Mouse (Mus musculus): ENCODE results near the gene Kank1.

The Kank1 gene

DNA sequence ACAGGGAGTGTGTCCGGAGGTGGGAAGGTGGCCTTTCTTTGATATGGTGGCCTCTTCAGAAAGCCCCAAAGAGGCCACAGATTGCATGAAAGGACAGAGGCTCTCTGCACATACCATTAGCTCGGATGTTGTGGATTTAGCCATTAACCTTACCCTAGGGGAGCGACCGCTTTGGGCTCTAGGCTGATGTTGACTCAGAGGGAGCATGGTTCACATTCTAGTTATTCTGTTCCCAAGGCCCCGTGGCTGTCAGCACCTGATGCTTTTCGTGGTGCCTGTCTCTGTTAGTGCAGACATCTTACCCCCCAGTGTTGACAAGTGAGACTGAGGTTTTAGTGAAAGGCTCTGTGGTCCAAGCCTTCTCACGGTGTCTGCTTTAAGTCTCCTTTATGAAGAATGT is 74.9 kb downstream of the Kank1 start:
- no peak for DNase-seq (ENCODE audit: low read depth)

DNA sequence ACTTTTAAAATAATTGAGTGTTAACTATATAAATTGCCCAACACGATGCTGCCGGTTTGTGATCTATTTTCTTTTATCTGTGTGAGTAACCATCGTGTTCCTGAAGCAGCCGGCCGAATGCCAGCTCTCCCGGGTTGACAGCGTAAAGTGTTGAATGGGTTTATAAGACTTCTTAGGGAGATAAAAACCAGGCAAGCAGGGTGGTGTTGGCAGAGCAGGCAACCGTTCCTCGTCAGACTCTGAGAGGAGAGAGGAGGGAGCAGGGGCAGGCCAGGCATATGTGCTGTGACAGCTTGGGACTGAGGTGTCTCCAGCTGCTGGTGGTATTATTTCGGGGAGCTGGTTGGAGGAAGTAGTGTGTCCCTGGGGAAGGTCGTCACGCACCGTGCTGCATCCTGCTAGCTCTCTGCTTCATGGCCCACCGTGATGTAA is 78.7 kb downstream of the Kank1 start:
- DNase-seq (ENCODE audit: low read depth): no peak

GRCm38 (mm10) chr19:25315993-25316392 is 79.2 kb downstream of the Kank1 start:
- no peak for DNase-seq (ENCODE audit: low read depth)

GRCm38 (mm10) chr19:25324265-25324664 is 87.5 kb downstream of the Kank1 start:
- DNase-seq (ENCODE audit: low read depth): no peak

DNA sequence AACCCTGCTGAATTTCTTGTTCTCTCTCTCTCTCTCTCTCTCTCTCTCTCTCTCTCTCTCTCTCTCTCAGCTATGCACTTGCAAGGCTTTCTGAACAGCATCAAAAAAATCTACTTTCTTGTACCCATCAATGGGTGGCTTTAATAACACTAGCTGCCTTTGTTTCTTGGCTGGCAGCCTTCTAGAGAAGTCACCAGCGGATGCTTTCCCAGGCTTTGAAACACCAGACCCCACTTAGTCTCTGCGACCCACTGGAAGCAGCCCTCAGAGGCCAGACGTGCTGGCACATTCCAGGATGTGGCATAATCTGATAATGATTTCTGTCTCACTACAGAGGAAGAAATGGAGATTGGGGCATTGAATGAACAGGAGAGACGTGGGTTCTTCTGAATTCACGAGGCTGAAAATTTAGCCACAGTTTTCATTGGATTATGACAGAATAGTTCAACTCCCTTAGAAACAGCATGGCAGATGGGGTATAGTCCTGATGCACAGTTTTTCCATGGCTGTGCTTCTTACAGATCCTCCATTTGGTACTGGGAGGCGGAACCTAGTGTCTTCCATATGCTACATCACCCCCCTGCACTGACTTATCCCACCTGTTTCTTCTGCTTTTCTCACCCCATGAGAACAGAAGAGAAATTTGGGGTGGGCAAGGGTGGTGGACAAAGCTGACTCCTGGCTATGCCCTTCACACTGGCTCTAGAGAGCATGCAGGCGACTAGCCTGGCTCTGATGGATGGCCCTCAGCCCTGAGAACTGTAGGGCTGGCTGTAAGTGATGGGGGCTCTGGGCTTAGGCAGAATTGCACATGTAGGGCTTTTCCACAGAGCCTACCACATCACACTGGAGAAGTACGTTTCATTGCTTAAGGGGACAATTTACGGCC is 88.6 kb downstream of the Kank1 start:
- DNase-seq (ENCODE audit: low read depth): no peak

GRCm38 (mm10) chr19:25326002-25326300 is 89.2 kb downstream of the Kank1 start:
- DNase-seq (ENCODE audit: low read depth): no peak

DNA sequence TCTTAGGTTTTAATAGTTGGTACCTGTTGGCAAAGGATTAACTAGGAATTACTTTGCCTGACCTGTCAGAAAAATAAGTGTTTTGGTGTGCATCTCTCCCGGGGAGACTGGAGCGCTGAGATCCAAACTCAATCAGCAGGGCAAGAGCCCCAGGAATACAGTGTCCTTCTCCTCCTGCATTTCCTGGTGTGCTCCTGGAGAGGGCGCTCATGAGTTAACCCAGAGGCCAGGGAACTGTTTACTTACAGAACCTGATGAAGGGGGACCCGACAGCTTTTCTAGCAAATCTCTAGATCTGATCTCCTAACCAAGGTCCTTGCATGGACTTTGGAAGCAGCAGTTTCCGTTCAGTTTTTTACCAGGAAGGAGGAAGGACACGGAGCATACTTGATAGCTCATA is 90.9 kb downstream of the Kank1 start:
- DNase-seq (ENCODE audit: low read depth): no peak

- DNase-seq (ENCODE audit: low read depth): peak; percentile 32
Measured at GRCm38 (mm10) chr19:25334360-25334759, 97.6 kb downstream of the Kank1 start.

DNA sequence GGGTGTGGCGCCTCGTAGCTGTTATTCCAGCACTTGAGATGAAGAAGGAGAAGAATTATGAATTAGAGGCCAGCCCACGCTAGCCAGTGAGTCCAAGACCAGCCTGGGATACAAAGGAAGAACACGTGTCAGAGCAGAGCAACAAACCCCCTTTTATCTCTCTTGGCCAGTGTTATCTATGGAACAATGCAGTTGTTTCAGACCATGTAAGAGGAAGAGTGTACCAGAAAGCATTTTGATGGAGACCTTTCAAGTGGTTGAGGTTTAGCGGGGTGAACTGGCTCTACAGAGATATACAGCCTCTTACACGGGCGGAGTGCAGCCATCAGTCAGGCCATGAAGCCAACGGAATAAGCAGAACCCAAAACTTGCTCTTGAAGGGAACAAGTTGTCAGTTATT is 100.0 kb downstream of the Kank1 start:
- no peak for DNase-seq (ENCODE audit: low read depth)

- DNase-seq (ENCODE audit: low read depth): no peak
Measured at GRCm38 (mm10) chr19:25340630-25341620, 104.2 kb downstream of the Kank1 start.

GRCm38 (mm10) chr19:25342026-25342425 is 105.3 kb downstream of the Kank1 start:
- no peak for DNase-seq (ENCODE audit: low read depth)

- DNase-seq (ENCODE audit: low read depth): no peak
Measured at GRCm38 (mm10) chr19:25343657-25344322, 107.0 kb downstream of the Kank1 start.

GRCm38 (mm10) chr19:25344371-25344770 is 107.6 kb downstream of the Kank1 start:
- no peak for DNase-seq (ENCODE audit: low read depth)

GRCm38 (mm10) chr19:25345972-25346371 is 109.2 kb downstream of the Kank1 start:
- DNase-seq (ENCODE audit: low read depth): no peak

- DNase-seq (ENCODE audit: low read depth): no peak
Measured at GRCm38 (mm10) chr19:25347515-25347914, 110.7 kb downstream of the Kank1 start.

DNA sequence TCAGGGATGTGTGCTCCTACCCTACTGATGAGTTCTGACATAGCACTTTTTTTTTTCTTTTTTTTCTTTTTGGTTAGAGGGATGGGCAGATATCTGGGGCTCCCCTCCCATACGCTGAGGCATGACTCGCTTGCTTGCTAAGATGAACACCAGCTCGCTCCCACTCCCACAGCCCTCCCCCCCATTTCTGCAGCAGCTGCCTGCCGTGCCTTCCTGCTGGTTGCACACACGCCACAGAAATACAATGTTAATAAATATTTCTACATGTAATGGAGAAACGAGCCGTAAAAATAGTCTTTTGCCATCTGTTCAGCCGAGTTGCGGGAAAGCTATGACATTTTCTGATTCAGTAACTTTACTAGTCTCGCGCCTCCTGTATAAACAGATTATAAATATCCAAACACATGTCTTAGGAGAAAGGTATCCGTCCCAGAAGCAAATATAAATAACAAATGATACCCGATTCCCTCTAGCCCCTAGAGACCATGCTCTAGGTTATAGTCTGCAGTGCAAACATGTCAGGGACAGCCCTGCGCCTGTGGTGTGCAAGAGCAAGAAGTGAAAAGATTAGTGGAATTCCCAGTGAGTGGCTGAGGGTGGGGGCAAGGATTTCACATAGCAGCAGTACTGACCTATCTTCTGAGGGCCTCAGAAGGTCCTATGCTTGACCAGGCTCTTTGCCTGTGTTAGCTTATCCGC is 114.6 kb downstream of the Kank1 start:
- no peak for DNase-seq (ENCODE audit: low read depth)

DNA sequence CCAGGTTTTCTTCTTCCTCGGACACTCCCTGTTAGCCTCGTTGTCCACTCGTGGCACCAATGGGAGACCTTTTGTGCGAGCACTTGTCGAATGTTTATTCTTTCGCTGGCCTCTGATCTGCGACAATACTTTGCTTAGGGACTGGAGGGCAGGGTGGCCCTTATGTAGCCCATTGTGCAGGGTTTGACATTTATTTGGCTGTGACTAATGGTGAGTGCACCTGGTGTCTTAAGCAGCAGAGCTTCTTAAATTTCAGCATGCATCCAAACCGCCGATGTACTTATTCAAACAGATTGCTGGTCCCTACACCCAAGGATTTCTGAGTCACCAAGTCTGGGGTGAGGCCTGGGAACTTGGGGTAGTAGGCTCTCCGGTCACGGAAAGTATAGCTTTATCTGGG is 120.3 kb downstream of the Kank1 start:
- no peak for DNase-seq (ENCODE audit: low read depth)

DNA sequence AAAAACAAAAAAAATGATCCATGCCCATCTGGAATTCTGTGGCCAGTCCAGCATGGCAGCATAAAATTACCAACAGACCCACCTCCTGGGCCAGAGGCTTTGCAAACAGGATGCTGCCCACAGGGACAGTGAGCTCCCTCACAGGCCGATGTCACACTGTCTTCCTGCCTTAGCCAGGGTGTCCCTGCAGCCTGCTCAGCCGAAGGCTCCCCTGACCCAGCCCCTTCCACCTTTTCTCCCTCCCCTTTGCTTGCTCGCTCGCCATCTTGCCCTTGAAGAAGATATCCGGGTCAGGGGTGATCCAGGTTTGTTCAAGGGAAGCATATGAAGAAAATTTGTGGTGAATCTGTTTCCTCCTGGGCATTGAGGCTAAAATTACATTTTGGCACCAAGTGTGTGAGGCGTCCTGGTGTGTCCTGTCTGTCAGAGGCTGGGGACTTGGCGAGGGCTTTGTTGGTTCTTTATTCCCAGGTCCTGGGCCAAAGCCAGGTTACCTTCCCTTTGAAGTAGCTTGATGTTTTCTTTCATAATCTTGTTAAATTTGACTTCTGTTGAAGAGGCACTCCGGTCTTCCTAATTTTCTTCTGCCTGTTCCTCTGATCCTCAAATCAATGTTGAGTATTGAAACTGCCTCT is 121.8 kb downstream of the Kank1 start:
- DNase-seq (ENCODE audit: low read depth): no peak

- no peak for DNase-seq (ENCODE audit: low read depth)
Measured at GRCm38 (mm10) chr19:25360571-25361029, 123.8 kb downstream of the Kank1 start.

- DNase-seq (ENCODE audit: low read depth): no peak
Measured at GRCm38 (mm10) chr19:25361956-25362355, 125.2 kb downstream of the Kank1 start.

DNA sequence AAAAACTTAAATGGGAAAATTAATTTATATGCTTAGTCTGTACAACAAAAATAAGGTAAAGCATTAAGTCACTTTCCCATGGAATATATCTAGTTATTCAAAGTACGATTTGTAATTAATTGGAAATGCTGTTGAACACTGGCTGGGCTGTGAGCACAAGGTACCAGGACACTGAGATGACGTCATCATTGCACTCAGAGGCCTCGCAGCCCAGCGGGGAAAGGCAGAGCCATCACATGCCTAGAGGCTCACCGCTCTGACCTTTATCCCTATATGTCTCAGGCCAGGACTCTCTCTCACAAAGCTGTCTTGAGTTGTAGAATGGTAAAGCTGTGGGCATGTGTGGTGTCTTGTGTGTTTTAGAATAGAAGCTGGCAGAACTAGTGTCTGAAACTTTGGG is 128.9 kb downstream of the Kank1 start:
- no peak for DNase-seq (ENCODE audit: low read depth)

All from c-Kit-positive CD71-positive TER-119-negative erythroid progenitor cells, embryonic 14.5 days (primary cell).